Mouse (Mus musculus) right cerebral cortex, postnatal 36 days (tissue): ENCODE measurements around the gene Rasgef1c.
A peak's percentile ranks its signal among the peaks of the same experiment; 100 is the strongest.

Source experiments
- DNase-seq, 2 experiments: peaks; one replicate each; pipeline ENCODE4 v3.0.0; 2022; ENCODE audit warnings: low spot score in 2 of 2, mixed read lengths in 1 of 2

Gene Rasgef1c

DNA sequence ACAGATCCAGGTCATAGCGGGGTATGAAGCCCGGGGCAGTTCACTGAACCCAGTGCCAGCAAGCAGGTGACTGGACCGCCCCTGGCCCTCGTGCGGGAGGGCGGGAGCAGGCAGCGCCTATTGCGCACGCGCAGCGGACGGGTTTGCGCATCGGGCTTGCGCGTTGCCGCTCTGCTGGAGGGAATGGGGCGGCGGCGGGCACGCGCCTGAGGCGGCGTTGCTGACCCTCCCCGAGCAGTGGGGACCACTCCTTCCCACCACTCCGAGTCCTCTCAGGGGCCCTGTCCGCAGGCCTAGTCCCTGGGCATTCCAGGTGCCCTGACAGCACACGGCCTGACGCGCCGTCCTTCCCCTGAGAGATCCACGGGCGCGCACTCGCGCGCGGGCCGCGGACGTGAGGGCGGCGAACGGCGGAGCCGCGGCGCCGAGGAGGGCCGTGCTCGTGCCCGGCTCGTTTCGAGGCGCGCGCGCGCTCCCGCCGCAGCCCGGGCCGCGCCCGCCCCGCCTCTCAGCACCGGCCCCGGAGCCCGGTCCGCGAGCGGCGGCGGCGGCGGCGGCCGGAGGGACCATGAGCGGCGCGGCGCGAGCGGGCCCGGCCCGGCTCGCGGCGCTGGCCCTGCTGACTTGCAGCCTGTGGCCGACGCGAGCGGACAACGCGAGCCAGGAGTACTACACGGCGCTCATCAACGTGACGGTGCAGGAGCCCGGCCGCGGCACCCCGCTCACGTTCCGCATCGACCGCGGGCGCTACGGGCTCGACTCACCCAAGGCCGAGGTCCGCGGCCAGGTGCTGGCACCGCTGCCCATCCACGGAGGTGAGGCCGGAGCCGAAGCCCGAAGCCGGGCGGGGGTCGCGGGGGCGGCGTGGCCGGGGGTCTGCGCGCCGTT lies 123.4 kb downstream of the Rasgef1c start, which contains the start of gene Rnf130:
Rnf130 (plus strand) TSS at position 514 of the 888 bp plus-strand sequence.
- DNase-seq: peak; percentile 90

DNA sequence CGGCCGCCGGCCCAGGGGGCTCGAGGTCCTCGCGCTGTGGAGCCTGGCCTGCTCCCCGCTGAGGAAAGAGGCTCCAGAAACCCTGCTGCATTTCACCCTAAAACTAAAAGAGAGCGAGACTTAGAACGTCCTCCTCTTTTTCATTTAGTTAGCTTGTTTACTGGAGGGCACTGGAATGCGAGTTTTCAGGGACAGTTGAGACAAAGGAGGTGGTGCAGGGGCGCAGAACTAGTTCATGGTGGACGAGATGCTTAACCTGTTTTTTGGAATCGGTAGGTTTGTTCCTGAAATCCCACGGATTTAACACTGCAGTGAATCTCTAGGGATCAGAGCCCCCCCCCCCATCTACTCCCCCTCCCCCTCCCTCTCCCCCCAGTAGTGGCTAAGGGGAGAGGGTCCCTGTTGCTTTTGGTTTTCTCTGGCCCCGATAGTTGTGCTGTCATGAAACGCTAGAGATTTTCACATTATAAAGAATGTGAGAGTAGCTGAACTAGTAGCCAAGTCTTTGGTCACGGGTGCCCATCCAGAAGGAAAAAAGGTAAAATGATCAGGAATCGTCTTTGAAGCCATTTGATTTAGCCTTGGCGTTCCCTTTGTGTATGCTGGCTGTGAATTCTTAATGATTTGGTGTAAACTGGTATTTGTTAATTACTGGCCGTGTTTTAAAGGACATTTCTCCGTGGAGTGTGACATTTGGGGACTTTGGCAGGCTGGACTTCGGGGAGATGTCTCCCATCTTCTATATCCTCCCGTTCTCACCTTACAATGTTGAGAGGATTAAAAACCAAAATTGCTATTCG lies 124.3 kb downstream of the Rasgef1c start:
- no peak for DNase-seq

DNA sequence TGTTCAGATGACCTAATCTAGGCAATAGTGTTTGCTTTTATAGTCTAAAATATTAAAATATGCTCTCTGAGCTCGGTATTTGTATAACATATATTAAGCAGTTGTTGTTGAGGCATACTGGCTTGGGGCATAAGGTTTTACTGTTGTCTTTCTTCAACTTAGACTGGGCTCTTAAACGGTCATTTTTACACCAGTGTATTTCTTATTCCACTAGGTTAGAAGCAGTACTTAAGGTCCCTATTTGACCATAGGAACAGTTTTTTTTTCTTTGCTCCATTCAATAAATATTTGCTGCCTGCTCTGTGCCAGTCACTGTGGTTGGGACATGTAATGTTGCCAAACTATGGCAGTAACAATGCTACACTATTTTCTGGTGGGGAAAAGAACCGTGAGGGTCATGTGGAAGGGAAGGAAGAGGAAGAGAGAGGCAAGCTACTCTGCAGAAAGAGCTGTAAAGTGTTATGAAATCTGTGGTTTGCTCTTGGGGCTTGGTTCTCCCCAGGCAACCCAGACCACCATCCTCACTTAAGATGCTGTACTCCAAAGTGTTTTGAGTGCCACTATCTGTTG lies 125.0 kb downstream of the Rasgef1c start:
- DNase-seq: no peak

DNA sequence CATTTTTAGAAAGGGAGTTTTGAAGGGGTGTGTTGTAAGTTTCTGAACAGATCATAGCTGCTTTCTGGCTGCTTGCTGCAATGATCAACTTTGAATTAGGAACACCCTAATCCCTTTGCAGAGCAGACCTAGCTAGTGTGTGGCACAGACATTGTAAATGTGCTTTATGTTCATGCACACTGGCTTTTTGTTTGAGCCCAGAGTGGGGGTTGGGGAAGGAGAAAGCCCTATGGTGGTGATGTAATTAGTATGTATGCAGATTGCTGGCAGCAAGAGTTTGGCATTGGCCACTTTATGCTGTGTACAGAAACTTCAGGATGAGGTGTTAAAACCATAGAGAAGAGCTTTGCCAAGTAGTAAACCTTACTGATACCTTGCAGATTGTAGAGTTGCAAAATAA lies 126.8 kb downstream of the Rasgef1c start:
- DNase-seq: no peak
